In genomic region chr11:109472171-109472691, GRCm38 (mm10) we compare ENCODE assay signal across 7 mouse cellular contexts. TPM values are rescaled to one million over a fixed set of nuclear protein-coding genes. Genes with fewer than 3 reads are reported as not detected.
DNase-seq lines count a peak whose midpoint lies in the region; ATAC-seq and TF ChIP-seq lines count a peak whose summit lies in the region.

No protein-coding gene starts in this region.

- under 1% methylated on average over 33 of the region's 33 CpGs for WGBS in hindbrain, embryonic 10.5 days
- WGBS in liver, adult 2 months, result under 1% methylated on average over 33 of the region's 33 CpGs
- WGBS in stomach, embryonic 16.5 days, result 2% methylated on average over 33 of the region's 33 CpGs

- peak overlapping the region; percentile 50 for H3ac ChIP-seq in myocyte (ENCODE audit: control insufficient read depth, insufficient read length)

- H3K4me3 ChIP-seq in E14TG2a.4 (replicated peaks; ENCODE audit: low read length), result peak overlapping the region; percentile 86
- peak overlapping the region; percentile 48 for H3K4me3 ChIP-seq in embryonic fibroblast, embryonic 13.5 days (ENCODE audit: insufficient read depth, low read length)
- peak overlapping the region; percentile 86 for H3K4me3 ChIP-seq in hindbrain, embryonic 10.5 days
- H3K4me3 ChIP-seq in liver, adult 2 months (ENCODE audit: insufficient read depth, low read depth, low read length), result peak overlapping the region; percentile 60
- peak overlapping the region; percentile 39 for H3K4me3 ChIP-seq in myocyte
- H3K4me3 ChIP-seq in stomach, embryonic 16.5 days (replicated peaks; ENCODE audit: low read length), result peak overlapping the region; percentile 67

- peaks cover 21% of the 10 kb centered on the region for H3K27me3 ChIP-seq in E14TG2a.4 (ENCODE audit: insufficient read depth, low read length)
- peaks cover 13% of the 10 kb centered on the region for H3K27me3 ChIP-seq in hindbrain, embryonic 10.5 days (ENCODE audit: insufficient read depth, poor library complexity, severe bottlenecking)
- H3K27me3 ChIP-seq in liver, adult 2 months (ENCODE audit: control insufficient read depth, insufficient read depth, low read length), result no peaks in the 10 kb centered on the region
- H3K27me3 ChIP-seq in myocyte (ENCODE audit: control insufficient read depth, insufficient read depth, insufficient read length), result no peaks in the 10 kb centered on the region
- H3K27me3 ChIP-seq in stomach, embryonic 16.5 days (ENCODE audit: control insufficient read depth, insufficient read depth, low read length), result no peaks in the 10 kb centered on the region

- H3K9ac ChIP-seq in liver, adult 2 months (ENCODE audit: low read depth, low read length), result peak overlapping the region; percentile 68
- H3K9ac ChIP-seq in stomach, embryonic 16.5 days (ENCODE audit: low read length), result peak overlapping the region; percentile 89

- no peak for TF ChIP-seq POLR2A in embryonic fibroblast, embryonic 13.5 days (IDR thresholded peaks at IDR 0.05; ENCODE audit: low read depth, low read length)
- TF ChIP-seq POLR2A in liver, adult 2 months (IDR thresholded peaks at IDR 0.05; ENCODE audit: extremely low read depth, insufficient read depth, low read length), result no peak
- TF ChIP-seq POLR2A in myocyte (IDR thresholded peaks at IDR 0.05; ENCODE audit: insufficient read length, low read depth), result no peak

- H3K79me2 ChIP-seq in liver, adult 2 months (ENCODE audit: control insufficient read depth, insufficient read depth, low read length), result peaks cover 8% of the 10 kb centered on the region; the same call in 1 of the 2 replicates
- no peaks in the 10 kb centered on the region for H3K79me2 ChIP-seq in myocyte (ENCODE audit: control insufficient read depth, insufficient read depth)

- peaks cover 63% of the 10 kb centered on the region for H3K4me1 ChIP-seq in E14TG2a.4 (replicated peaks; ENCODE audit: low read depth, low read length)
- H3K4me1 ChIP-seq in embryonic fibroblast, embryonic 13.5 days (ENCODE audit: control insufficient read depth, insufficient read depth, low read length), result no peaks in the 10 kb centered on the region
- peaks cover 54% of the 10 kb centered on the region for H3K4me1 ChIP-seq in hindbrain, embryonic 10.5 days (replicated peaks)
- peaks cover 6% of the 10 kb centered on the region; the same call in 1 of the 2 replicates for H3K4me1 ChIP-seq in liver, adult 2 months (ENCODE audit: control insufficient read depth, insufficient read depth, low read length)
- peaks cover 6% of the 10 kb centered on the region; the same call in 1 of the 2 replicates for H3K4me1 ChIP-seq in stomach, embryonic 16.5 days (ENCODE audit: control insufficient read depth, insufficient read depth, low read length)

- ATAC-seq in stomach, embryonic 16.5 days (ENCODE audit: insufficient read depth, low FRiP score), result no peak

- H3K9me3 ChIP-seq in E14TG2a.4 (ENCODE audit: low read length), result no peaks in the 10 kb centered on the region
- no peaks in the 10 kb centered on the region for H3K9me3 ChIP-seq in hindbrain, embryonic 10.5 days
- H3K9me3 ChIP-seq in stomach, embryonic 16.5 days (replicated peaks; ENCODE audit: control insufficient read depth, low read length), result no peaks in the 10 kb centered on the region

- no peak for TF ChIP-seq CTCF in E14TG2a.4 (conservative IDR thresholded peaks at IDR 0.05; ENCODE audit: low read length)
- TF ChIP-seq CTCF in embryonic fibroblast, embryonic 13.5 days (IDR thresholded peaks at IDR 0.05; ENCODE audit: borderline replicate concordance, insufficient read depth, low read length), result no peak
- no peak for TF ChIP-seq CTCF in liver, adult 2 months (IDR thresholded peaks at IDR 0.05; ENCODE audit: low read depth, low read length)

- H3K36me3 ChIP-seq in E14TG2a.4 (ENCODE audit: insufficient read depth, low read length) (peaks cover 18% of the 10 kb centered on the region), myocyte (ENCODE audit: control insufficient read depth, insufficient read depth) (no peaks in the 10 kb centered on the region)
- H3K36me3 ChIP-seq in hindbrain, embryonic 10.5 days, result no peaks in the 10 kb centered on the region
- H3K36me3 ChIP-seq in liver, adult 2 months (ENCODE audit: control insufficient read depth, insufficient read depth, low read length), result no peaks in the 10 kb centered on the region
- no peaks in the 10 kb centered on the region for H3K36me3 ChIP-seq in stomach, embryonic 16.5 days (ENCODE audit: control insufficient read depth, insufficient read depth, low read length)

- H3K27ac ChIP-seq in embryonic fibroblast, embryonic 13.5 days (ENCODE audit: insufficient read depth, low read length), result no peak overlapping the region
- peak overlapping the region; percentile 100 for H3K27ac ChIP-seq in hindbrain, embryonic 10.5 days
- H3K27ac ChIP-seq in liver, adult 2 months (replicated peaks; ENCODE audit: insufficient read depth, low read depth, low read length), result no peak overlapping the region; the same call in 1 of the 2 replicates
- peak overlapping the region; percentile 90 for H3K27ac ChIP-seq in stomach, embryonic 16.5 days (ENCODE audit: low read length)

- H3K4me2 ChIP-seq in myocyte (ENCODE audit: low read depth), result peak overlapping the region; percentile 85
- peak overlapping the region; percentile 87 for H3K4me2 ChIP-seq in stomach, embryonic 16.5 days (ENCODE audit: low read depth, low read length)

- DNase-seq in adrenal gland, postnatal 10 days, result peak; percentile 41
- peak; percentile 67 for DNase-seq in hindbrain, embryonic 10.5 days (ENCODE audit: low spot score)
- no peak for DNase-seq in liver, adult 2 months (ENCODE audit: extremely low read depth, low read depth, low spot score)

TF ChIP-seq in myocyte, 11 proteins besides CTCF, POLR2A, EP300 and RAD21:
- TF ChIP-seq MYOD1 (IDR thresholded peaks at IDR 0.05; ENCODE audit: control insufficient read depth in 1 of 3, insufficient read length in 2 of 3, low read depth in 2 of 3) (no peak), TCF3 (IDR thresholded peaks at IDR 0.05; ENCODE audit: insufficient read length, low read depth) (no peak), MAX (IDR thresholded peaks at IDR 0.05; ENCODE audit: low read depth) (no peak), E2F4 (IDR thresholded peaks at IDR 0.05; ENCODE audit: insufficient read depth) (no peak), REST (IDR thresholded peaks at IDR 0.05; ENCODE audit: insufficient read depth, insufficient read length) (no peak), TCF12 (IDR thresholded peaks at IDR 0.05; ENCODE audit: insufficient read depth, poor library complexity, severe bottlenecking) (no peak)

RNA-seq across cellular contexts. Expression of gene Arsg, which starts 0.9 kb away (rescaled TPM):
- total RNA-seq in adrenal gland, postnatal 10 days (2021), result 10 to 100 TPM; 10.6 to 14.2 TPM
- polyA plus RNA-seq in embryonic fibroblast, embryonic 13.5 days (2011; ENCODE audit: insufficient read length, low read depth, missing spikeins), result 2.7 and 3.9 TPM in 2 replicates
- polyA plus RNA-seq in hindbrain, embryonic 10.5 days (2016; fragmentation: Nextera tagmentation; extraction: Ambion mirVana), result 2.6 and 3.8 TPM in 2 replicates
- total RNA-seq in liver, adult 2 months (2014; rRNA removed), result 8.1 and 9.9 TPM in 2 replicates
- polyA plus RNA-seq in liver, adult 2 months (2012; rRNA removed), result 8.5 and 9.1 TPM in 2 replicates
- polyA plus RNA-seq in myocyte (2012; fragmentation: generic; extraction: Trizol), result 2.4 TPM
- polyA plus RNA-seq in stomach, embryonic 16.5 days (2015; fragmentation: Nextera tagmentation; extraction: Ambion mirVana), result 4.1 and 5.2 TPM in 2 replicates

RNA-seq across cellular contexts. Expression of gene Slc16a6, which starts 1.2 kb away (rescaled TPM):
- total RNA-seq in adrenal gland, postnatal 10 days (2021), result 1 to 10 TPM; 2.7 to 3.9 TPM
- polyA plus RNA-seq in embryonic fibroblast, embryonic 13.5 days (2011; ENCODE audit: insufficient read length, low read depth, missing spikeins), result 1.0 and 3.0 TPM in 2 replicates
- 3.6 and 5.5 TPM in 2 replicates for polyA plus RNA-seq in hindbrain, embryonic 10.5 days (2016; fragmentation: Nextera tagmentation; extraction: Ambion mirVana)
- 1.4 and 1.5 TPM in 2 replicates for total RNA-seq in liver, adult 2 months (2014; rRNA removed)
- polyA plus RNA-seq in liver, adult 2 months (2012; rRNA removed), result 1.9 and 2.2 TPM in 2 replicates
- 4.3 TPM for polyA plus RNA-seq in myocyte (2012; fragmentation: generic; extraction: Trizol)
- 13.1 and 13.3 TPM in 2 replicates for polyA plus RNA-seq in stomach, embryonic 16.5 days (2015; fragmentation: Nextera tagmentation; extraction: Ambion mirVana)

RNA-seq across cellular contexts. Expression of gene Amz2, which starts 46.5 kb away (rescaled TPM):
- 10 to 100 TPM; 38.1 to 48.5 TPM for total RNA-seq in adrenal gland, postnatal 10 days (2021)
- polyA plus RNA-seq in embryonic fibroblast, embryonic 13.5 days (2011; ENCODE audit: insufficient read length, low read depth, missing spikeins), result 58.5 and 82.9 TPM in 2 replicates
- 40.8 and 41.9 TPM in 2 replicates for polyA plus RNA-seq in hindbrain, embryonic 10.5 days (2016; fragmentation: Nextera tagmentation; extraction: Ambion mirVana)
- 10.8 and 16.0 TPM in 2 replicates for total RNA-seq in liver, adult 2 months (2014; rRNA removed)
- polyA plus RNA-seq in liver, adult 2 months (2012; rRNA removed), result 13.3 and 14.8 TPM in 2 replicates
- polyA plus RNA-seq in myocyte (2012; fragmentation: generic; extraction: Trizol), result 31.5 TPM
- 37.0 and 41.0 TPM in 2 replicates for polyA plus RNA-seq in stomach, embryonic 16.5 days (2015; fragmentation: Nextera tagmentation; extraction: Ambion mirVana)

RNA-seq across cellular contexts. Expression of gene 9930022D16Rik, which starts 58.5 kb away (rescaled TPM):
- total RNA-seq in adrenal gland, postnatal 10 days (2021), result not detected
- polyA plus RNA-seq in embryonic fibroblast, embryonic 13.5 days (2011; ENCODE audit: insufficient read length, low read depth, missing spikeins), result not detected in 2 replicates
- polyA plus RNA-seq in hindbrain, embryonic 10.5 days (2016; fragmentation: Nextera tagmentation; extraction: Ambion mirVana), result not detected in 2 replicates
- not detected in 2 replicates for total RNA-seq in liver, adult 2 months (2014; rRNA removed)
- not detected in 2 replicates for polyA plus RNA-seq in liver, adult 2 months (2012; rRNA removed)
- not detected for polyA plus RNA-seq in myocyte (2012; fragmentation: generic; extraction: Trizol)
- polyA plus RNA-seq in stomach, embryonic 16.5 days (2015; fragmentation: Nextera tagmentation; extraction: Ambion mirVana), result not detected in 2 replicates

Comparison
In these comparisons a context has a peak if more than half of its experiments do, and no peak if none do; other contexts are left out.
1. H3K27ac ChIP-seq: peak in hindbrain, embryonic 10.5 days (single experiment) and stomach, embryonic 16.5 days (single experiment); none in embryonic fibroblast, embryonic 13.5 days (single experiment) and liver, adult 2 months (single experiment).
2. Peak in every context shown above with its lines, with median percentiles within 50 percentile points of each other: H3K4me3 ChIP-seq.